Mouse (Mus musculus): Measurements from ENCODE around the gene Klk1b8. TPM values are rescaled to one million over a fixed set of nuclear protein-coding genes. Genes with fewer than 3 reads are reported as not detected.
"Not testable (repeated sequence)": the region's sequence is repeated elsewhere in the genome, so short reads cannot be mapped to it uniquely, and the experiment has no call there.

Klk1b8 gene
- total and polyA plus RNA-seq, 3 experiments = not detected

- in situ Hi-C loops (cut with MboI; ENCODE audit: low pct_ligation_motif_present, low pct_unique_long_range_greater_than_20kb, low sequenced_read_pairs) = loop anchor here (10.0 kb wide), 1 partner anchor 288 kb away; the partner anchor contains the start of gene Klk1
- Histone ChIP-seq H3K9me3 (replicated peaks; ENCODE audit: low read length) (no peaks in the 10 kb centered on the region), H3K79me2 (replicated peaks; ENCODE audit: control insufficient read depth, extremely low read depth, insufficient read depth, poor library complexity, severe bottlenecking) (no peaks in the 10 kb centered on the region), H3K4me1 (ENCODE audit: control insufficient read depth in 1 of 2, insufficient read depth in 2 of 2) (no peaks in the 10 kb centered on the region), H3K27ac (ENCODE audit: insufficient read depth, low read depth) (no peak overlapping the region), H3K9ac (ENCODE audit: insufficient read depth, low read depth) (no peak overlapping the region), H3K4me2 (ENCODE audit: insufficient read depth, low read depth, poor library complexity, severe bottlenecking) (no peak overlapping the region), H3K4me3 (replicated peaks in 1 of 3; ENCODE audit: low read depth in 2 of 3, low read length in 2 of 3, poor library complexity in 1 of 3) (no peak overlapping the region), H3K36me3 (replicated peaks in 1 of 2; ENCODE audit: control insufficient read depth in 1 of 2, insufficient read depth in 1 of 2, low read length in 1 of 2) (no peaks in the 10 kb centered on the region), H3K27me3 (replicated peaks) (peaks cover 41% of the 10 kb centered on the region)
- dilution Hi-C loops (cut with MboI; ENCODE audit: extremely low pct_ligation_motif_present, extremely low pct_unique_long_range_greater_than_20kb, low sequenced_read_pairs) = no loop called here
- TF ChIP-seq CHD2 (IDR thresholded peaks at IDR 0.05; ENCODE audit: low read length) (no peak), CTCF (conservative IDR thresholded peaks at IDR 0.05 in 1 of 2, IDR thresholded peaks at IDR 0.05 in 1 of 2; ENCODE audit: low read depth in 2 of 2, low read length in 2 of 2) (no peak), HCFC1 (IDR thresholded peaks at IDR 0.05; ENCODE audit: low read depth, low read length) (no peak), JUN (IDR thresholded peaks at IDR 0.05; ENCODE audit: insufficient read depth, low read depth, low read length) (no peak), BHLHE40 (IDR thresholded peaks at IDR 0.05; ENCODE audit: low read depth, low read length) (no peak), USF2 (conservative IDR thresholded peaks at IDR 0.05; ENCODE audit: low read depth, low read length) (no peak), KAT2A (IDR thresholded peaks at IDR 0.05; ENCODE audit: insufficient replicate concordance, low read length) (no peak), UBTF (IDR thresholded peaks at IDR 0.05; ENCODE audit: low read depth, low read length) (no peak), IRF4 (IDR thresholded peaks at IDR 0.05; ENCODE audit: low read depth, low read length) (no peak), ELF1 (IDR thresholded peaks at IDR 0.05; ENCODE audit: low read depth, low read length) (no peak), ZKSCAN1 (IDR thresholded peaks at IDR 0.05; ENCODE audit: borderline replicate concordance, low read depth, low read length) (no peak), NELFE (IDR thresholded peaks at IDR 0.05; ENCODE audit: low read depth, low read length) (no peak), ZNF384 (IDR thresholded peaks at IDR 0.05; ENCODE audit: low read depth, low read length) (no peak), POLR2AphosphoS2 (IDR thresholded peaks at IDR 0.05; ENCODE audit: low read depth, low read length) (no peak), ZMIZ1 (IDR thresholded peaks at IDR 0.05; ENCODE audit: low read depth, low read length) (no peak), EP300 (IDR thresholded peaks at IDR 0.05; ENCODE audit: low read length) (no peak)
- no peak for DNase-seq (ENCODE audit: extremely low read depth)
These were observed 13.9 kb upstream of the Klk1b8 start for GRCm38 (mm10) chr7:43936551-43936950.

- H3K27ac ChIP-seq (ENCODE audit: insufficient read depth, low read depth); H3K4me1 ChIP-seq (ENCODE audit: control insufficient read depth in 1 of 2, insufficient read depth in 2 of 2); H3K4me3 ChIP-seq (replicated peaks in 1 of 3; ENCODE audit: low read depth in 2 of 3, low read length in 2 of 3, poor library complexity in 1 of 3); H3K9ac ChIP-seq (ENCODE audit: insufficient read depth, low read depth); dilution Hi-C loops (cut with MboI; ENCODE audit: extremely low pct_ligation_motif_present, extremely low pct_unique_long_range_greater_than_20kb, low sequenced_read_pairs); H3K36me3 ChIP-seq (replicated peaks in 1 of 2; ENCODE audit: control insufficient read depth in 1 of 2, insufficient read depth in 1 of 2, low read length in 1 of 2); H3K4me2 ChIP-seq (ENCODE audit: insufficient read depth, low read depth, poor library complexity, severe bottlenecking); H3K9me3 ChIP-seq (replicated peaks; ENCODE audit: low read length); DNase-seq (ENCODE audit: extremely low read depth); in situ Hi-C loops (cut with MboI; ENCODE audit: low pct_ligation_motif_present, low pct_unique_long_range_greater_than_20kb, low sequenced_read_pairs); H3K79me2 ChIP-seq (replicated peaks; ENCODE audit: control insufficient read depth, extremely low read depth, insufficient read depth, poor library complexity, severe bottlenecking): not testable (repeated sequence)
- H3K27me3 ChIP-seq (replicated peaks) = peaks cover 11% of the 10 kb centered on the region
These were observed 8.2 kb upstream of the Klk1b8 start for GRCm38 (mm10) chr7:43942293-43942692.

Data from CH12.LX (cell line).